Mouse (Mus musculus) cerebellum, adult 2 months (tissue): ENCODE measurements around the gene Zp3.

Experiments
- CTCF ChIP-seq: fragments of 200-500 bp; IDR thresholded peaks from 2 replicates; pipeline ENCODE4 v1.5.1; 2011; ENCODE audit warnings: low read depth, mild to moderate bottlenecking, control low read depth, low read length, moderate library complexity, borderline replicate concordance; ENCODE audit not compliant: insufficient read depth
- POLR2A ChIP-seq: fragments of 200-500 bp; IDR thresholded peaks from 2 replicates; pipeline ENCODE4 v1.6.1; 2011; ENCODE audit warnings: low read length, control low read depth, borderline replicate concordance; ENCODE audit not compliant: insufficient read depth

- TF ChIP-seq CTCF, result no peak
- TF ChIP-seq POLR2A, result no peak
Observed at GRCm38 (mm10) chr5:136014877-136015276, 35.0 kb downstream of the Zp3 start.
